Mouse (Mus musculus): ENCODE data around the gene Mical3. TPM values are rescaled to one million over a fixed set of nuclear protein-coding genes. Genes with fewer than 3 reads are reported as not detected.

The Mical3 gene
- total RNA-seq, 2 experiments from 2014 or later, result 107 to 142 TPM

DNA sequence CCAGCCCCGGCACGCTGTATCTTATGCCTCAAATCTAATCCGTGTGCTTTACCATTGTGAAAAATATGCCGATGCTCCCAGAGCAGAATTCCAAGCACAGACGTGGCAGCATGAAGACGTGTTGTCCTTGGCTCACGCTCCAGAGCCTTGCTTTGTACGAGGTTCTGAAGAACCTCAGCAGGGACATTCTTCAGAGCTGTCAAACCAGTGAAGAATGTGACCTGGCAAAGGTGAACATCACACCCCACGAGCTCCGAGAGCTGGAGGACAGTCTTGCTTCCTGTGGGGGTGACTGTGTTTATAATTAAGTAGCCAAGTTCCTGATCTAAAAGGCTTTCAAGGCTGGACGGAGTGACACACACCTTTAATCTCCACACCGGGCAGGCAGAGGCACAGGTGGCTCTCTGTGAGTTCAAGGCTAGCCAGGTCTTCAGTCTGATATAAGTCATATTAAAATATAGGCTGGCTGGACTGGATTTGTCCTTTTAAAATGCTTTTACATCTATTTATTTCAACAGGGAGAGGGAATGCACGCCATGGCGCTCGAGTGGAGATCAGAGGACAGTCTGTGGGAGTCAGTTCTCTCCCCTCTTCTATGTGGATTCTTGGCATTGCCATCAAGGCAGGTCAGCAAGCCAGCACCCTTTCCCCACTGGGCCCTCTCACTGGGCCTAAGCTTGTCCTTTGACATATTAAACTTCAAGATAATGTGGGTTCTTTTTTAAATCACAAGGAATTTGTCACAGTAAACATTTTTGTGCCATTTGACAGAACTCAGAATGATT, 12.6 kb downstream of the Mical3 start:
- no peak for DNase-seq (ENCODE audit: low spot score in 2 of 2)
- intact Hi-C loops (cut with DNase I), result no loop called here

DNA sequence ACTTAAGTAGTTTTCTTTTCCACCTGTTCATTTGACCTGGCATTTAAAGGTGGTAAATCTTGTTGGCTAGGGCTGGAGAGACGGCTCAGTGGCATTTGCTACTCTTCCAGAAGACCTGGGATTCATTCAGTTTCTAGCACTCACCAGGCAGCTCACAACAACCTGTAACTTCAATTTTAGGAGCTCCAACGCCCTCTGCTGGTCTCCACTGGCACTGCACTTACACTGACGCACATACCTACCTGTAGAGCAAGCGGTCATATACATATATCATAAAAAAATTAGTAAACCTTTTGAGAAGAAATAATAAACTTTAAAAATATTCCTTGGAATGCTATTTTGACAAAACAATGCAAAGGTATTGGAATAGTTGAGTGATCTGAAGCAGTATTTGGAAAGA, 13.7 kb downstream of the Mical3 start:
- intact Hi-C loops (cut with DNase I), result no loop called here
- no peak for DNase-seq (ENCODE audit: low spot score in 2 of 2)

DNA sequence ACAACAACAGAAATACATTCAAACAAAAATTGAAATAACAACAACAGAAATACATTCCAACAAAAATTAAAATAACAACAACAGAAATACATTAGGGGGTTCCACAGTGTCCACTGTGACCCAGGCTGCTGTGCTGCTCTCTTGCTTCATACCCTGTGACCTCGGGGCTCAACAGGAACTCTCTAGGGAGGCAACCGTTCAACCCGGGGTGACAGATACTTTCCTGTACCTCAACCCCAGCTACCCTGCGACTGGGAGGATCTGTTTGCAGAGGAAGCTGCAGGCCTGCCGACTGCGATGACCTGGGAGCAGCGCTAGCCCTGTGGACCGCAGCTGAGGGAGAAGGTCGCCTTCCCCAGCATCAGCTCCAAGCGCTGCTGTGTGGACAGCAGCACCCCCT, 14.4 kb downstream of the Mical3 start:
- DNase-seq (ENCODE audit: low spot score in 2 of 2), result no peak
- intact Hi-C loops (cut with DNase I), result no loop called here

DNA sequence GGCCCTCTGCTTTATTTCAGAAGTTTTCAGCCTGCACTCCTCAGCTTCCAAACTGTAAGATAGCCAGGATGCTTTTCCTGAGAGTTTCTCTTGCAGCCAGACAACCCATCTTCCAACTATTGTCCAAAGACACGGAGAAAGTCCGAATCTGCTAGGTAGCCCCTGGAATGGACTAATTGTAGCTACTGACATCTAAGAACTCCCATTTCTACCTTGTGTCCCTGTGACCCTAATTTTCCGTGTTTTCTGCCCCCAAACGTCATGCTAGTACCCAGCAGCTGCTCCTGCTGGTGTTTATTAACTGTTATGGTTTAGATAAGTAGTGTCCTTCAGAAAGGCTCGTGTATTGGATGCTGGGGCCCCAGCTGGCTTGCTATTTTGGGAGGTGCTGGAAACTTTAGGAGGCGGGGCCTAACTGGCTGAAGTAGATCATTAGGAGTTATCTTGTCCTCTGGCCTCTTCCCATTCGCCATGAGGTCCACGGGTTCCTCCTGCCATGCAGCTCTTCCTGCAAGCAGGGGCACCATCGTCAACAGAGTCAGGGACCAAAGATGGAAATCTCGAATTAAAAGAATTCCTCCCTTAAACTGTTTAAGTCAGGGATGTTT, 19.2 kb downstream of the Mical3 start:
- DNase-seq (ENCODE audit: low spot score in 2 of 2), result no peak
- intact Hi-C loops (cut with DNase I), result no loop called here

DNA sequence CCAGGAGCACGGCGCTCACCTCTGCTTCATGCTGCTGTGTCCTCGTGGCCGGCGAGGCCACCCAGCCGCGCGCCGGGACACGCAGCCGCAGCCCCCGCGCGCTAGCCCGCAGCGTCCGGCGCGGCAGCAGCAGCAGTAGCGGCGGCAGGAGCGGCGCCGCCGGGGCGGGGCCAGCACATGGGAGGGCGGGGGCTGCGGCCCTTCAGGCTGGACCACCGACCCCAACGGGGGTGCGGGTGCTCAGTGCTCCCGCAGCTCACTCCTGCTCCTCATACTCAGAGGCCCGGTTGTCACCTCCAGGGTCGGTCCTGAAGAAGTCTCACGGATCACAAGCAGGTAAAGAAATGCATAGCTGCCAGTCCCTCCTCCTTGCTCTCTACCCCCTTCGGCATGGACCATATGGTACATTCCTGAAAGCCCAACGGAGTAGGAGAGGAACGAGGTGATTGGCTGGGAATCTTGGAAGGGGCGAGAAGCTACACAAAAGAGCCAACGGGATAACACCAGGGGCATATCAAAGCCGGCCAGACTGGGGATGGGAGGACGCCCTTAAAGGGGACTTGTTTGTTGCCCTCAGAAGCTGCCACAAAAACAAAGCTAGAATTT, 20.7 kb downstream of the Mical3 start:
- intact Hi-C loops (cut with DNase I), result loop anchor here (5.0 kb wide), 1 partner anchor 83 kb away; no protein-coding TSS in a partner anchor
- DNase-seq (ENCODE audit: low spot score in 2 of 2), result peak; percentile 90 to 96

DNA sequence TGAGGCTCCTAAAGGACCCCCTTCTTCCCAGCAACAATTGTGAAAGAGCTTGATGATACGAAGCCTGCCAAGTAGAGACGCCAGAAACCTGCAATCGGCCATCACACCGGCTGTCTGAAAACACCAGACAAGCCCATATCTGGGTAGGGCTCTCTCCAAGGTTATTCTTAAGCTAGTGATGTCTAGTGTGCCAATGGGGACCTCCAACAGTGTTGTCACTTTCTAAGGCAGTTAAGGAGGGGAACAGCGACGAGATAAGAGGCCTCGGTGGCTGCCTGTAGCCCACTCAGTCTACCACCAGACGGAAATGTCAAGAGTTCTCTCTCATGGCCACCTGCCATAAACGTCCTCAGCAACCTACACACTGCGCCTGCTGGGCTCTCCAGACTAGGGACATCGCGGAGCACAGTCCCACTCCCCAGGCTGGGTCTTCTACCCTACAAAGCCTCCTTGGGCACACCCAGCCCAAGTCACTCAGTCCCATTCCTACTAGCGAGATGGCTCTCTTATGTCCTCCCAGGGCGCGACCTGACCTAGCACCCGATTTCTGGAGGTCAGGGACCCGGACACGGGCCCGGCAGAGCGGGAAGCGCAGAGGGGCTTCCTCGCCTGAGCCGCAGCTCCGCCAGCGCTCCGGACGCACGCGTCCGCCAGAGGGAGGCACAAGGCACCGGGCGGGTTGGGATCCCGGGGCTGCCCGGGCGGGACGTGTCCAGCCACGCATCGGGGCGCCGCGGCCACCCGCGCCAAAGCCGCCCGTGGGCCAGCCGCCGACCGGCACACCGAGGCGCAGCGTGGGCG, 21.4 kb downstream of the Mical3 start:
- peak in 1 of 2 experiments; percentile 40 for DNase-seq (ENCODE audit: low spot score in 2 of 2)
- intact Hi-C loops (cut with DNase I), result loop anchor here (5.0 kb wide), 1 partner anchor 82 kb away; no protein-coding TSS in a partner anchor

DNA sequence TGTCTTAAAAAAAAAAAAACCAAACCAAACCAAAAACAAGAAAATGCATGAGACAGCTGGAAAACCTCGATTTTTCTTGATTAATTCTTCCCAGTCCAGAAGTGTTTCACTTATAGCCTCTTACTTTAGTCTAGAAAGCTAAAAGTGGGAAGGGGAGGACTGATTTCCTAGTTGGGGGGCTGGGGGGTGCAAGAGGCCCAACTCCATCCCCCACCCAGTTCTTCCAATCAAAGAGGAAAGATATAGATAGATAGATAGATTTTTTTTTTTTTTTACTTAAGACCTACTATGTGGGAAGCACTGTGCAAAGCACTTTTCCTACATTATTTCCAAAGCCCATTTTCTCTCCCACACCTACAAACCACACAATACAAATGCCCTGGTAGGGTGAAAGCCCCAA, 22.7 kb downstream of the Mical3 start:
- no peak for DNase-seq (ENCODE audit: low spot score in 2 of 2)
- intact Hi-C loops (cut with DNase I), result loop anchor here (5.0 kb wide), 1 partner anchor 81 kb away; no protein-coding TSS in a partner anchor

DNA sequence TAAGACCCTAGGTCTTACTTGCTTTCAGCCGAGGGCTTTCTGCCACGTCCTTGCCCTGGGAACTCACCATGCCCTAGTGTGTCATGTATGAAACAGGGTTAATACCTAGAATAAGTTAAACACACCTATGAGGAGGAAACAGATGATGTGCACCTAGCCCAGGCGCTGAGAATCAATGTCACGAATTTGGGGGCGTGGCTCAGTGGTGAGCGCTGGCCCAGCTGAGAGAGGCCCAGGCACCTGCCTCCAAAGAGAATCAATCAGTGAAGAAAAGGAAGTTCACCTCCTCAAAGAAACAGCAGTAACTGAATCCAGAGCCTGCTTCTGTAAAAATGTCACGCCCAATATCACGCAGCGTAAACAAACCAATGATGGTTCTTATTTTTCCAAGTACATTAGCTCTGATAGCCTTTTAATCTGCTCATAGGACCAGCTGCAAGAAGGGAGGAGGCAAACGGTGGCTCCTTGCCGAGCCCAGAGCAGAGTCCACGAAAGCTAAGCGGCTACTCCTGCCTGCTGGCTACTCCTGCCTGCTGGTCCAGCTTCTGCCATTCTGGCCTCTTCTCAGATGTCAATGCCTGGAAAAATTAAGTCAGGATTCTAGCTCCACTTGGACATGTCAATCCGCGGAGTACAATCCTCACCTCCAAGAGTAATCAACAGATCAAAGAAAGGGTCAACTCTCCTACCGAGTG, 23.9 kb downstream of the Mical3 start:
- DNase-seq (ENCODE audit: low spot score in 2 of 2), result no peak
- intact Hi-C loops (cut with DNase I), result loop anchor here (5.0 kb wide), 1 partner anchor 80 kb away; no protein-coding TSS in a partner anchor

DNA sequence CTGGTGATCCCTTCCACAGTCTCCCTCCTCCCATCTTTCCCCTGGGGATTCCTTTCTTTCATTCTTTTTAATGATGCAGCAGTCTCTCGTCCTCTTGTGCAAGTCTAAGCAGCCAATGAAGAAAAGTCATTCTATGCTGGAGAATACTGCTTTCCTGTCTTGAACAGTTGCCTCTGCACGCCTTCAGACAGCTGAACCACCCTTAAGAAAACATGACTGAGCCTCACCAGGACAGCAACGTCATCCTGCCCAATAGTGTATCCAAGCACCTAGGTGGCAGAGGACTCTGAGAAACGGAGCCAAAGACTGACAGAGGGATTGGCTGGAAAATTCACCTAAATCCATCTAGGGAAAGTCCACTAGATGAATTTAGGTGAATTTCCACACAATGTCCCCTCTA, 25.1 kb downstream of the Mical3 start:
- DNase-seq (ENCODE audit: low spot score in 2 of 2), result no peak
- intact Hi-C loops (cut with DNase I), result loop anchor here (5.0 kb wide), 1 partner anchor 78 kb away; no protein-coding TSS in a partner anchor

DNA sequence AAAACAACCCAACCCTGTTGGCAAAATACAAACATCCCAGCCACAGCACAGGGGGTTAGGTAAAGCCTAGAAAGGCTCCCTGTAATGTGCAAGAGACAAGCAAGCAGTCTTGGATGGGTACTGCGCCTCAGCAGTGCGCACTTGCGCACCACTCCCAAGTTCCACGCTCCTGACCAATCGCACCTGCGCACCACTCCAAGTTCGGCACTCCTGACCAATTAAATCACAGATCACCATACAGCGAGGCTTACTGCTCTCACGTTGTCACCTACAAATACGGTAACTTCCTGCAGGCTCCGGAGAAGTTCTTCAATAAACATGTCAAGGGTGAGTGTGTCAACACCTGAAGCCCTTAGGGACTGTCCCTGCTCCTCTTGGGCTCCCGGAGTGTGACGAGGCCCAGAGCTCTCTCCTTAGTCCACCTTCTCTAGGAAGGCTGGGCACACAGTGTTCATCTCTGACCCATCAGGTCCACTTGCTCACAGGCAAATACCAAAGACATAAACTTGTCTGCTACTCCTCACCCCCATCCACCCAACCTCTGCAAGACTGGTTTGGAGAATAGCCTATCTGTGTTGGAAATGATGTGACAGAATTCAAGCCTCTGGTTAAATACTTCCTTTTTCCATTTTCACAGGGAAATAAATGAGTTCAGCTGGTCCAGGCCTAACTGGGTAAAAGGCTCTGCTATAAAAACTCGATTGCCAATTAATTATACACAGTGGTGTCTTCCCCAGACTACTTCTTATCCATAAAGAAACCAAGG, 27.2 kb downstream of the Mical3 start:
- no peak for DNase-seq (ENCODE audit: low spot score in 2 of 2)
- intact Hi-C loops (cut with DNase I), result no loop called here

DNA sequence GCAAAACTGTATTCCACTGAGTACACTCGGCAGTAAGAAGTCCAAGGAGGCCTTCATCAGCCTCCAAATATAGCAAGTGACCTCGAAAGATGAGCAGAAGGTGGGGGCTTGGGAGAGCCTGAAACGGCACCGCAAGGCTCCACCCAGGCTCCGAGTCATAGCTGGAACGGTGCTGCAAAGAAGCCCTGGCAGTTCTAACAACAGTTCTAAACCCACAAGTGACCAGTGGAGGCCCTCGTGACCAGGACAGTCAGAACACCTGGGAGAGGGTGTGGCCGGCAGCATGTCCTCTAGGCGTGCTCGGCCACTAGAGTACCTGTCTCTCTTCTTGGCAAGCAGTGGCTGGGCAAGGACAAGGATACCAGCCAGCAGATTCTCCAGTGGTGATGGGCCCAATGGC, 27.9 kb downstream of the Mical3 start:
- DNase-seq (ENCODE audit: low spot score in 2 of 2), result no peak
- intact Hi-C loops (cut with DNase I), result no loop called here

DNA sequence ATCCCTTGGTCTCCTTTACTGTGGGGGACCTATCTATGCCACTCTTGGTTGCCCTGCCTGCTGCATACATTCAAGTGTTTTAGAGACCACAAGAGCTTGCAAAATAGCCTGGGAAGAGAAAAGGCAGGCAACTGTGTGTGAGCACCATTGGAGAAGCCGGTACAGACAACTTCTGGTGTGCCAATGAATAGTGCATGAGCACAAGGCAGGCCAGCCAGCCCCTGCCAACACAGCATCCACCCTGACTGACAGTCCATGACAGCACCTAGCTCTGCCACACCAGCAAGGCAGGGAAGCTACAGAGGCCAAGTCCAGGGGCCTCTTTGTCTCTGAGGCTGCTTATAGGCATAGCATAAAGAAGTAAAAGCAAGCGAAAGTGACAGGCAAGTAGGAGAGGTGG, 28.7 kb downstream of the Mical3 start:
- intact Hi-C loops (cut with DNase I), result no loop called here
- DNase-seq (ENCODE audit: low spot score in 2 of 2), result no peak

DNA sequence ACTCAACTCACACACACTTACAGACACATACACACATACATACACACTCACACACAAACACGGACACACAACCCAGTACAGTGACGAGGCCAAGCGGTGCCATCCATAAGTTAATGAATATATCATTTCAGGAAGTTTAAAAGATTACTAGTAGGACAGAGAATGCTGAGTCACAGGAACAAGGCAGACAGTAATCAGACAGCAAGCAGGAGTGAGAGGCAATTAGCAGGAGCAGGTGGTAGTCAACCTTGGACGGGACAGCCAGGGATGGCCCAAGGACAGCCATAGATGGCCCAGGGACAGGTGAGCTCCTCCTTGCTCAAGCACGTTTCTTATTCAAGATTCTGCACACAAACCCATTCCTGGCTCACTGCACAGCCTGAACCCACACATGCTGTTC, 29.6 kb downstream of the Mical3 start:
- DNase-seq (ENCODE audit: low spot score in 2 of 2), result no peak
- intact Hi-C loops (cut with DNase I), result no loop called here

DNA sequence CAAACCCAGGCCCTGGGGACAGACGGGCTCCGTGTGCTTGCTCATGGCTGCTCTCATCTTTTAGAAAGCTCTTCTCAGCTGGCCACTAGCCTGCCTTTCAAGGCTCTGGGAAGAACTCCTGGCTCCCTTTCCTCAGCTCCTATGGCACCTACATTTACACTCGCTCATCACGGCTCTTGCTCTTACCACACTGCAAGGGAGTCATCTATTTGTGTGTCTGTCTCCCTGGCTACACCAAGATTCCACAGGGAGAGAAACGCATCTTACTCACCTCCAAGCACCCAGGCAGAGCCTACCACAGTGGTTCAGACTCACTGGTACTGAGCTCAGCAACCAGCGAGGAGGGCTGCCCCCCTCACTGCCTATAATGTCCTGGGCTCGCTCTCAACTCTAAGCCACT, 31.0 kb downstream of the Mical3 start:
- intact Hi-C loops (cut with DNase I), result no loop called here
- DNase-seq (ENCODE audit: low spot score in 2 of 2), result peak in 1 of 2 experiments; percentile 35

DNA sequence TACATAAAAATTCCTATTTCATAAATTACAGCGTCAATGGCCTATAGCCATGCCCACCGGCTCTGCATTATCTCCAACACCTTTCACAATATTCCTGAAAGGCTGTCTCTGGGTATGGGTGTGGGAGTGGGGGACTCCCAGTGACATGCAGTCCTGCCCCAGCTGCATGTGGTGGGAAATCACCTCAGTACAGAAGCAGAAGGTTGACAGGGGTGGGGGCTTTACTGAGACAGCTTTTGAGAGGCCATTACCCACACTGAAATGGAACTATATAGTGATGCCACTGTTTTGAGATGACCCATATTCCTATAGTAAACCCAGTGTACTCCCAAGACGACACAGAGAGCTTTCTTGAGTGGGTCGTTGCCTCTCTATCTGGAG, 31.6 kb downstream of the Mical3 start:
- DNase-seq (ENCODE audit: low spot score in 2 of 2), result no peak
- intact Hi-C loops (cut with DNase I), result no loop called here

DNA sequence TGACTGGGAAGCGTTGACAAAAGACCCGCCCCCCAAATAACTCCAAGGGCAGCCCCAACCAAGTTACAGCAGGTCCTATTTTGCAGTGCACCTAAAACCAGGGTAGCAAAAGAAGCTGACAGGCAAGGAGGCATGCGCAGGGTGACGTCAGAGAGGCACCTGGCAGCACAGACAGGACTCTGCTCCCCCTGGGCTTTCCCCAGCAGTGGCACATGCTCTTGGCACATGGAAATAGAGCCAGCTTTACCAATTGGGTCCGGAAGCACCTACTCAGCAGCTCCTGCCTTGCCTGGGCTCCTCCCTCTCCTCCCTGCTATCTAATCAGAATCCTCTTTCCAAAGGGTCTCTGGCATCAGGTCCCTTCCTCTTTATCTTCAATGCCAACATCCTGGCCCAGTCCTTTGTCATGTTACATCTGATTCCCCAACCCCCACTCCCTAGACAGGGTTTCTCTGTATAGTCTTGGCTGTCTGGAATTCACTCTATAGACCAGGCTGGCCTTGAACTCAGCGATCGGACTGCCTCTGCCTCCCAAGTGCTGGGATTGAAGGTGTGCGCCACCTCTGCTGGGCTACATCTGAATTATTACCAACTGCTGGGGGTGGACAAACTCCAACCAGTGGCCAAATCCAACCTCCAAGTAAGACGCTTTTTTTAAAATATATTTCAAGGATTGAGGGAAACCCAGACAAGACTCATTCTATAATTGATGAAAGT, 32.1 kb downstream of the Mical3 start:
- intact Hi-C loops (cut with DNase I), result no loop called here

DNA sequence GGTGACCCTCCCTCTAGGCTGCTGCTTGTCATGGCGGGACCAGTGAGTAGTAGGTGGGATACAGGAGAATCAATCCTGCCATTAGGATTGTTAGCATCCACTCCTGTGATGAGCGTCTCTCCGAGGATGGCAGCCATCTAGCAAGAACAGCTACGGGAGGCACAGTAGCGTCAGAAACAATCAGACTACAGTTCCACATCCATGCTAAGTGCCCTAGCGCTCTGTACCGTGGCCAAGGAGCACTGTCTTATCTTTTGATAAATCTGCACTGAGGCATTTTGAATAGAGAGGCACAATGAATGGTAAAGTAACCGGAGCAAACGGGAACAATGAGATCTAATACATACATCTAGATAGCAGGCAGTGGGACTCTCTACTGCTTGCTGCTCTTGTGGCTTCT, 32.7 kb downstream of the Mical3 start:
- intact Hi-C loops (cut with DNase I), result no loop called here
- DNase-seq (ENCODE audit: low spot score in 2 of 2), result no peak

More for the DNA sequence above, 32.1 kb downstream of the Mical3 start:
- DNase-seq (ENCODE audit: low spot score in 2 of 2), result no peak

DNA sequence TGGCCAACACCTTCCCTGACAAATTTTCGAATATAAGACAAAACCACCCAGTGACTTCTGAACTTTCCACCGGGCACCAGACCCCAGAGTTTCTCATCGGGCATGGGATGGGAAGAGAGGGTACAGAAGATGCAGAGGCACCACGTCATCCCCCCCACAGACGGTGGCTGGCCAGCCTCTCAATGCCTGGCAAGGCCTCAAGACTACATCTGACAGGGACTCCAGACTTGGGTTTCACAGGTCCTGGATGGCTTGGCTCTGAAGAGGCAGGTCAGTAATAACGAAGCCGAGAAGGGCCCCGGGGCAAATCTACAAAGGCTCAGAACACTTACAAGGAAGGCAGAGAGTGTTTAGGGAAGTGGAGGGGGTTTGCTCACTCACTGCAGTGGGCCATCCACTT, 33.9 kb downstream of the Mical3 start:
- intact Hi-C loops (cut with DNase I), result no loop called here

More for the DNA sequence above, 33.9 kb downstream of the Mical3 start:
- no peak for DNase-seq (ENCODE audit: low spot score in 2 of 2)
